Mouse (Mus musculus): ENCODE data around the gene Ptk7. TPM values are rescaled to one million over a fixed set of nuclear protein-coding genes. Genes with fewer than 3 reads are reported as not detected.

The Ptk7 gene
- polyA plus RNA-seq, 1 experiment: 145 TPM

DNA sequence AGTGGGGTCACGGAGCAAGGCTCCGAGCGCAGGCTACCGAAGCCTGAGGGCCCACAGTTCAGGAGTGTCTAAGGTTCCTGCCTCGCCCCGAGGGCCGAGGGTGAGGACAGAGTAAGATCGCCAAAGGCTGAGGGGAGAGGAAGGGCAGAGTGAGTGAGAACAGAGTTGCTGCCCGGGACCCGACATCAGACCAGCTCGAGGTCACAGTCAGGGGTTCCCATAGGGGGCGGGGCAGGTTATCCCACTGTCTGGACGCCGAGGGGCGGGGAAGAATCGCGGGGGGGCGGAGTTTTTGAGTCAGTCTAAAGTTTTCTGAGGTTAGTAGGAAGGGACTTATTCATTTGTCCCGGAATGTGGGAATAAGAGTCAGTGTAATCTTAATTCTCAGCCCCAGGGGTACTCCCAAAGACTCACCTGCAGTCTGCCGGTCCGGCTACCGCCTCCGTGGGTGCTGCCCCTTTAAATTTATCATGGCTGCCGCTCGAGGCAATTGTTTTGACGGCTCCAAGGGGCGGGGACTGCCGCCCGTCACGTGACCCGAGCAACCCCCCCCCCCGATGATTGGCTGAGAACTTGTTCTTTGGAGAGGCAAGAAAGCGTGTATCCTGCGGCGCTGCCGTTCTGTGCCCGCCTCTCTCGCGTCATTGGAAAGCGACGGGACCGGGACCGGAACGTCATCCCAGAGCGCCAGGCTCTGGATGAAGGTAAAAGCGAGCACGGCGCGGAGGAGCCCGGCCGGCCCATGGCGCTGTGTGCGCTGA is 16.4 kb upstream of the Ptk7 start, which contains the start of the genes Klc4 and Mrpl2:
Gene Klc4 (minus strand): TSS at position 462 of the 761 bp plus-strand sequence.
Gene Mrpl2 (plus strand): TSS at position 669 of the 761 bp plus-strand sequence.
- peak; percentile 79 for TF ChIP-seq POLR2A (IDR thresholded peaks at IDR 0.05; ENCODE audit: low read depth, low read length)
- no peak for TF ChIP-seq CTCF (IDR thresholded peaks at IDR 0.05; ENCODE audit: borderline replicate concordance, insufficient read depth, low read length)
- Histone ChIP-seq H3K4me1 (ENCODE audit: control insufficient read depth, insufficient read depth, low read length) (peaks cover 8% of the 10 kb centered on the region; the same call in 1 of the 2 replicates), H3K27ac (ENCODE audit: insufficient read depth, low read length) (0 out of 2 replicates have a peak within 1 kb of the TSS, but pooled peaks have one; percentile 16)

DNA sequence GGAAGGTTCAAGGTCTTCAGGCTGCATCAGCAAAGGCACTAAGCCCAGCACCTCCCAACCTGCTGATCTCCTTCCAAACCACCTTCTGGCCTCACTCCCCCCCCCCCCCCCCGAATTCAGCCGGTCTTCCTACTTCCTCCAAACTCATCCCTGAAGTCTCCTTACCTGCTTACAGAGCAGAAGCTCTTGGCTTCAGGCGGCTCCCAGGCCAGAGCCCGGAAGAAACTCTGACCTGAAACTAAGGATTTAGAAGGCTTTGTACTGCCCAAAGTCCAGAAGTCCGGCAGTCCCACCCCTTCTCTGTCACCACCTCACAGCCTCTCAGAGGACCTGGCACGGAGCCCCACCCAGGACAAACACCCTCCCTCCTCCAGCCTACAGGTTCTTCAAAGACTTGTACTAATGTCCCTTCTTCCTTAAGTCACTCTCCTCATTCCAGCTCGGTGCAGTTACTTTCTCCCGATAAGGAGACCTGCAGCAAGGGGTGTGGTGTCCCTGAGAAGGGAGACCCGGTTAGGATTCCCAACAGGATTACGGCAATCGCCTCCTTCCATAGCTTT is 15.7 kb upstream of the Ptk7 start:
- peak overlapping the region; percentile 65 for H3K4me3 ChIP-seq (ENCODE audit: insufficient read depth, low read length)
- peaks cover 8% of the 10 kb centered on the region; the same call in 1 of the 2 replicates for H3K4me1 ChIP-seq (ENCODE audit: control insufficient read depth, insufficient read depth, low read length)
- 0 out of 2 replicates have a peak overlapping the region, but pooled peaks have one; percentile 16 for H3K27ac ChIP-seq (ENCODE audit: insufficient read depth, low read length)
- TF ChIP-seq POLR2A (IDR thresholded peaks at IDR 0.05; ENCODE audit: low read depth, low read length) (no peak; the same call in 1 of the 2 replicates), CTCF (IDR thresholded peaks at IDR 0.05; ENCODE audit: borderline replicate concordance, insufficient read depth, low read length) (no peak)

More for the DNA sequence above, 16.4 kb upstream of the Ptk7 start, which contains the start of the genes Klc4 and Mrpl2:
- peak within 1 kb of the TSS; percentile 76 for H3K4me3 ChIP-seq (ENCODE audit: insufficient read depth, low read length)

DNA sequence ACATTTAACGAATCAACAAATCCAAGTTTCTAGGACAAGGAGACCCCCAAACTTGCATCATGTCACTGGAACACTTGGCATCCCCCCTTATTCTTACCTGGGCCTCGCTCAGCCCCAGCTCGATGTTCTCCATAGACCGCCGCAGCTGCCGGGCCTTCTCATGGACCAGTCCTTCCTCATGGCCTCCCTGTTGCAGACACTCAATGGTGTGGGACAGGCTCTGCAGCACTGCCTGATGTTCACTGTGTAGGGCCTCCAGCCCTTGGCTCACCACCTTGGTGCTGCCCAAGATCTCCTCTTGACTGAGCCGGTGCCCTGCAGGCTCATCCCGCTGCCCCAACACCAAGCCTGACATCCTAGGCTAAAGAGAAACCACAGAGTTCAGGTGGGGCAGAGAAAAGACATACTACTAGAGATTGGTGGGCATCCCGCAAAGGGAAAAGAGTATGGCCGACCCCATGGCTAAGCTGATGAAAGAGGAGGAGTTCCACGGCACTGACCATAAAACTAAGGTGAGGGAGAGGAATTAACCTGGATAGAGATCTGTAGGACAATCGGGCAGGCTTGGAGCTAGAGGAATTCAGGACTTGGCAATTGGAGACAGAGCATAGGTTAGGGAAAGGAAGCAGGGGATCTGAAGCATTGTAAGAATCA is 15.0 kb upstream of the Ptk7 start:
- H3K4me1 ChIP-seq (ENCODE audit: control insufficient read depth, insufficient read depth, low read length): peaks cover 8% of the 10 kb centered on the region; the same call in 1 of the 2 replicates
- peak overlapping the region; percentile 65; the same call in 1 of the 2 replicates for H3K4me3 ChIP-seq (ENCODE audit: insufficient read depth, low read length)
- TF ChIP-seq CTCF (IDR thresholded peaks at IDR 0.05; ENCODE audit: borderline replicate concordance, insufficient read depth, low read length) (no peak), POLR2A (IDR thresholded peaks at IDR 0.05; ENCODE audit: low read depth, low read length) (no peak)
- H3K27ac ChIP-seq (ENCODE audit: insufficient read depth, low read length): no peak overlapping the region

DNA sequence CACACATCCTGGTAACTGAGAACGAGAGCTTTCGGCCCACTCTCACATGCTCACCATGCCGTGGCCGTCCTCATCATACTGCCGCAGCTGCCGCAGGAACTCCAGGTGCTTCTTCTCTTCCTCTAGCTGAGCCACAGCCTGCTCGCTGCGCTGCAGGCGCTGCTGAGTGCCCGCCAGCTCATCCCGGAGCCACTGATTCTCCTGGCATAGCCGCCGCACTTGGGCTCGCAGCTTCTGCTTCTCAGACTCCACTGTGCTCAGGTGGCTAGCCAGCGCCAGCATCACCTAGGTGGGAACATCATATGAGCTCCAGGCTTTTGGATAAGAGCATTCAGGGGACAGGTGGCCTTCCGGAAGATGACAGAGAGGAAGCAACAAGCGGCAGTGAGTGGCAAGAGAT is 12.8 kb upstream of the Ptk7 start:
- Histone ChIP-seq H3K4me1 (ENCODE audit: control insufficient read depth, insufficient read depth, low read length) (peaks cover 6% of the 10 kb centered on the region), H3K27ac (ENCODE audit: insufficient read depth, low read length) (no peak overlapping the region), H3K4me3 (ENCODE audit: insufficient read depth, low read length) (no peak overlapping the region)
- TF ChIP-seq CTCF (IDR thresholded peaks at IDR 0.05; ENCODE audit: borderline replicate concordance, insufficient read depth, low read length): no peak
- no peak for TF ChIP-seq POLR2A (IDR thresholded peaks at IDR 0.05; ENCODE audit: low read depth, low read length)

DNA sequence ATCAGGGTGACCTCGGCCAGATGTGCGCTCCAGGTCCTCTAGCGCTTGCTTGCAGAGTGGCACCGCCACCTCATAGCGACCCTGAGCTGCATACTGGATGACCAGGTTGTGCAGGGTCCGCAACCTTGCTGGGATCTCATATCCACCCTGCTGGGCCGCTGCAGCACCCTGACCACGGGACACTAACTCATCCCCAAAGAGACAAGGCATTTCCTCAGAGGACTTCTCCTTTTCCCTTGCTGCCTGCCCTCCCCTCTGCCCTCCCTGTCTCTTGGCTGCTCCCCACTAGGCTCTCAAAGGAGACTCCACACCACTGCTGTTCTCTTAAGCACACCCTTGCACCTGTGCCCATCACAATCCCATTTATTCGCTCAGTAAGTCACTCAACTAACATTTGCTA is 10.6 kb upstream of the Ptk7 start:
- Histone ChIP-seq H3K27ac (ENCODE audit: insufficient read depth, low read length) (no peak overlapping the region), H3K4me3 (ENCODE audit: insufficient read depth, low read length) (no peak overlapping the region), H3K4me1 (ENCODE audit: control insufficient read depth, insufficient read depth, low read length) (peaks cover 4% of the 10 kb centered on the region; the same call in 1 of the 2 replicates)
- no peak for TF ChIP-seq CTCF (IDR thresholded peaks at IDR 0.05; ENCODE audit: borderline replicate concordance, insufficient read depth, low read length)
- TF ChIP-seq POLR2A (IDR thresholded peaks at IDR 0.05; ENCODE audit: low read depth, low read length): no peak

DNA sequence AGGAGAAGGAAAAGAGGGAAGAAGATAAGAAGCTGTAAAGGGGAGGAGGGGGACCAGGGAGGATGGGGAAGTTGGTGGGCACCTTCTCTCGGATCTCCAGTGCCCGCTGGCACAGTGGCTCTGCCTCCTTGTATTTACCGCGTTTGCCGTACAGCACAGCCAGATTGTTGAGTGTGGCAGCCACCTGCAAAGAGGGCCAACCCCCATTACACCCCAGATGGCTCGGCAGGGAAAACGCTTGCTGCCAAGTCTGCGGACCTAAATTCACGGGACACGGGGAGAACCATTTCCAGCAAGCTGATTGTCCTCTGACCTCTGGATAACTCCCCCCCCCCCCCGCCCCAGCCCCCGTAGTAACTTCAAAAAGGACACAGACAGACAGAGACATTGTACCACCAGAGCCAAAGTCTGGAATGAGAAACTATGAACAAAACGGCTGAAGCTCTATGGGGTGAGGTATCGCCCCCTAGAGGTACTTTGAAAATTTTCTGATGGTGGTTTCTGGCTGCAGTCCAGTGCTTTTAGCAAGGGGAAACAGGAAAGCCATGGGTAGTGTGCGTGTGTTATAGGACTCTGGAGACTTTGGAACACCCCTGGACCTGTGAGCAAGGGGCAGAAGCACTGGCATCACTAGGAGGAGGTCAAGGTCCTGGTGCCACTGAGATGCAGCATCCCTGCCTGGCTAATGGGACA is 7.7 kb upstream of the Ptk7 start:
- Histone ChIP-seq H3K27ac (ENCODE audit: insufficient read depth, low read length) (no peak overlapping the region), H3K4me1 (ENCODE audit: control insufficient read depth, insufficient read depth, low read length) (no peaks in the 10 kb centered on the region; the same call in 1 of the 2 replicates), H3K4me3 (ENCODE audit: insufficient read depth, low read length) (no peak overlapping the region)
- TF ChIP-seq CTCF (IDR thresholded peaks at IDR 0.05; ENCODE audit: borderline replicate concordance, insufficient read depth, low read length): no peak
- no peak for TF ChIP-seq POLR2A (IDR thresholded peaks at IDR 0.05; ENCODE audit: low read depth, low read length)

DNA sequence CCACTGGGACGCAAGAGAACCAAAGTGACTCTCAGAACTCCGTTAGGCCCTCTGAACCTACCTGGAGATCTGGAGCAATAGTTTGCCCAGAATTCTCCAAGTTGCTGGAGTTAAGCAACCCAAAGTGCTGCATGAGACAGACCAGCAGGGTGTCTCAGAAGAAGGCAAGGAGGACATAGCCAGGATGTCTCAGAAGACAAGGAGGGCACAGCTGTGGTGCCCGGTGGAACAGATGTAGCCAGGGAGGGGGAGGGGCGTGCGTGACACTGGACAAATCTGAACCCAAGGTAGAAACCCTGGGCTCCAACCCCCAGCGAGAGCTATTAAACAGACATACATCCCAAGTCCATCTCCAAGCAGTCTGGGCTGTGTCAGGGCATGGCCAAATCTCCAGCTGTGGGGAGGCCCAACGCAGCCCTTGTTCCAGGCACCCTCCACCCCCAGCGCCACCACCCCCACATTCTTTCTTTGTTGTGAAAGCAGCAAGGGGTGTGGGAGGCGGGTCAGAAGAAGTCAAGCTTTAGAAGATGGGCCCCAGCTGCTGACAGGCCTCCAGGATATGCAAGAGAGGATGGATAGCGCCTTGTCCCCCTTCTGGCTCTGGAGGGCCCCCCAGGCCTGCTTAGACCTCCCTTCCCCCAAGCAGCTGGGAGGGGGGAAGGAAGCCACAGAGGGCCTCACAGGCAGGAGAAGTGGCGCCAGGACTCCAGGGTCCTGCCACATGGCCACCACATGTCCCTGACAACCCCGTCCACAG is 559 bp upstream of the Ptk7 start:
- H3K4me1 ChIP-seq (ENCODE audit: control insufficient read depth, insufficient read depth, low read length): peaks cover 2% of the 10 kb centered on the region; the same call in 1 of the 2 replicates
- H3K4me3 ChIP-seq (ENCODE audit: insufficient read depth, low read length): peak overlapping the region; percentile 46
- TF ChIP-seq POLR2A (IDR thresholded peaks at IDR 0.05; ENCODE audit: low read depth, low read length): peak; percentile 64
- no peak for TF ChIP-seq CTCF (IDR thresholded peaks at IDR 0.05; ENCODE audit: borderline replicate concordance, insufficient read depth, low read length)
- H3K27ac ChIP-seq (ENCODE audit: insufficient read depth, low read length): peak overlapping the region; percentile 93

DNA sequence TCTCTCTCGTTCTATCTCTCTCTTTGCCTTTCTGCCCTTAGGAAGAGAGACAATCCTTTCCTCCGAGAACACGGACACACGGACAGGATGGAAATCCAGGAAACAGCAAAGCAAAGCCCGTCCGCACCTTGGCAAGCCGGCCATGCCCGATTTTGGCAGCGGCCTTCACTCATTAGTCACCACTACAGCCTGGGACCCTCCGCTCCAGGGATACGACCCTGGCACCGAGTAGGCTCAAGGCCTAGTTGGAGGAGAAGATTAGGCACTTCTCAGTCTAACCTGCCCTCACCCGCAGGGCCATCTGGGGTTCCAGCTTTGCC is 873 bp downstream of the Ptk7 start:
- TF ChIP-seq POLR2A (IDR thresholded peaks at IDR 0.05; ENCODE audit: low read depth, low read length): no peak
- TF ChIP-seq CTCF (IDR thresholded peaks at IDR 0.05; ENCODE audit: borderline replicate concordance, insufficient read depth, low read length): no peak
- Histone ChIP-seq H3K4me1 (ENCODE audit: control insufficient read depth, insufficient read depth, low read length) (peaks cover 5% of the 10 kb centered on the region), H3K4me3 (ENCODE audit: insufficient read depth, low read length) (peak overlapping the region; percentile 84), H3K27ac (ENCODE audit: insufficient read depth, low read length) (peak overlapping the region; percentile 88)
